Mouse (Mus musculus) MN1 (cell line): ENCODE data around the gene Tbx1.

Experiments
- DNase-seq: peaks from one replicate; pipeline ENCODE4 v3.0.0-alpha.2; 2016; ENCODE audit warnings: low spot score

Tbx1 gene

GRCm38 (mm10) chr16:18589804-18590790 is at the start of gene Tbx1:
TSS of gene Tbx1 (minus strand) at chr16:18590671.
- DNase-seq, result peak; percentile 45

DNA sequence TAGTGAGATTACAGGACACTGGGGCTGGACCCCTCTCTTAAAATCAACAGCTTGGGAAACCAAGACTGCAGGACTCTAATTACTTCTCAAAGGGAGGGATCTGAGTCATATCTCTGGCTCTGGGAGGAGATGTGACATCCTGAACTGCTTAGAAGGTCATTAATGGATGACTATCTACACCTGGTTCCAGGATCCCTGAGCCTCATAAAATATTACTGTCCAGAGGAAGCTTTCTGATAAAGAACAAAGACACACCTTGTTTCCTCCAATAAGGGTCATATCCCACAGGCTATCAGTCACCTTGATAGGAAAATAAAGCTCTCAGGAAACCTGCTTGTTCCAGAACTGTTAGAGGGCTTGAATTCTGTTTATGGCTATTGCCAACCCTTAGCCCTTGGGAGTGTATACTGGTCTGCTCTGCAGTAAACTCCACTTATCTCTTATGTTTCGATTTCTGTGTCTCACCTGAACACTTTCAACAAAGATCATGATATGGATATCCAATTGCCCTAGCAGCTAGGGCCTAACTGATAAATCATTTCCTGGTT is 49.0 kb upstream of the Tbx1 start:
- no peak for DNase-seq

- DNase-seq, result peak; percentile 37
These were observed 47.9 kb upstream of the Tbx1 start for GRCm38 (mm10) chr16:18638396-18638795.

DNA sequence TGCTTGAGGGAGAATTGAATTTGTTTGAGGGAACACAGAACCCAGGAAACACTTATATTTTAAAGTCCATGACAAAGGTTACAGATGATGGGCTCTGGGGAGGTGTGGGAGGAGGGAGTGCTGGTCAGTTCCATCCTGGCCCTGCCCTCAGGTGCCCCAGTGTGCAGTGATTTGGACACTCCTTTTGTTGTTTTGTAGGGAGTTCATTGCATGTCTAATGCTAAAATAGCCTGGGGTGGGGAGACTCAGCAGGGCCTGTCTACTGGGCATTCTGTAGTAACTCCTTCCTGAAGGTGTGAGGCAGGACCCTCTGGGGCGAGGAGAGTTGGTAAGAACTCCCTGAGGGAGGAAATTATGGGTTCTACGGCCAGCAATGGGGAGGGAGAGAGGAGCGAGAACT is 46.3 kb upstream of the Tbx1 start:
- no peak for DNase-seq

DNA sequence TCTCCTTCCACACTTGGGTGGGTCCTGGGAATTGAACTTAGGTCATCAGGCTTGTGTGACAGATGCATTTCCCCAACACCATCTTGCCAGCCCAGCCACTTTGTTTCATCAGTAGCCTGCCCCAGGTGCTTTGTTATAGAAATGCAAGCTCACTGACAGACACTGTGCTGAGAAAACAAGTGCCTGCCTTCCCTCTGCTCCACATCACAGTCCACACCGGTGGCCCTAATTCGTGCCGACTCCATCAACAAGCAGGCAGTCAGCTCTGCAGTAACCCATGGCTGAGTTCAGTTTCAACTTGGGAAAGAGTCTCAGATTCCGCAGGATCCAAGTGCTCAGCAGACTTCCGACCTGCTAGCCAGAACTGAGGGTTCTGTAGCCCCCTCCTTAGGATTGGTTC is 45.9 kb upstream of the Tbx1 start:
- DNase-seq, result no peak

DNA sequence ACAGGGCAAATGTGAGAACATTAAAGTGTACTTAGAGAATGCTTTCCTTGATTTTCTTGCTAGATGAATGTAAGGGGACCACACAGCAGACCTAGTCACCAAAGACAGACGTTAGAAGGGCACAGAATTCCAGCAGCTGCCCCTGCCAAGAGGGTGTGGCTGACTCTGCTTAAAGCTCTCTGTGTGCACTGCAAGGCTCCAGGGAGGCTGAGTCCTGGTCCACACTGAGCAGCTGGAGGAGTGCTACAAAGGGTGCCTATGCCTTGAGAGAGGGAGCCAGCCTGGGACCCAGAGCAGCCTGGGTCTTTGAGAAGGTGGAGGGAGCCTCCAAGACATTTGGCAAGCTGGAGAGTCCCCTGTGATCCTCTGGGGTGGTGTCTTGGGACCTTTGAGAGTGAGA is 42.9 kb upstream of the Tbx1 start:
- DNase-seq, result no peak

- DNase-seq, result no peak
These were observed 42.3 kb upstream of the Tbx1 start for GRCm38 (mm10) chr16:18632816-18633215.

GRCm38 (mm10) chr16:18632059-18632458 is 41.6 kb upstream of the Tbx1 start:
- no peak for DNase-seq

DNA sequence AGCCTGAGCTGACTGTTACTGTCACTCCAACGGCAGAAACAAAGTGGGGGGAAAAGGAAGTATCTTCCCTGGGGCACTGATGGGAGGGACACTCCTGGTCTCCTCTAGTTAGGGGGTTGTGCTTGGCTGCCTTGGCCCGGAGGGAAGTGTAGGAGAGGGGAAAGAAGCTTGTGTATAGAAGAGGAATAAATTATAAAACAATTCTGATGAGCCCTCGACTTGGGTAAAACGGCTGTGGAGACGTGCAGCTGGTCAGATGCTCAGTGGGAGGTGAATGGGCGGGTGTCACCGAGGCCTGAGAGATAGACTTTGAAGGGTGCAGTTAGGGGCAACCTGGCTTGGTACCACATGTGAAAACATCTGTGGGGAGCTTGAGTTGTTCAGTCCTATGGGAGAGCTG is 40.7 kb upstream of the Tbx1 start:
- no peak for DNase-seq

GRCm38 (mm10) chr16:18630291-18630690 is 39.8 kb upstream of the Tbx1 start:
- DNase-seq, result no peak

DNA sequence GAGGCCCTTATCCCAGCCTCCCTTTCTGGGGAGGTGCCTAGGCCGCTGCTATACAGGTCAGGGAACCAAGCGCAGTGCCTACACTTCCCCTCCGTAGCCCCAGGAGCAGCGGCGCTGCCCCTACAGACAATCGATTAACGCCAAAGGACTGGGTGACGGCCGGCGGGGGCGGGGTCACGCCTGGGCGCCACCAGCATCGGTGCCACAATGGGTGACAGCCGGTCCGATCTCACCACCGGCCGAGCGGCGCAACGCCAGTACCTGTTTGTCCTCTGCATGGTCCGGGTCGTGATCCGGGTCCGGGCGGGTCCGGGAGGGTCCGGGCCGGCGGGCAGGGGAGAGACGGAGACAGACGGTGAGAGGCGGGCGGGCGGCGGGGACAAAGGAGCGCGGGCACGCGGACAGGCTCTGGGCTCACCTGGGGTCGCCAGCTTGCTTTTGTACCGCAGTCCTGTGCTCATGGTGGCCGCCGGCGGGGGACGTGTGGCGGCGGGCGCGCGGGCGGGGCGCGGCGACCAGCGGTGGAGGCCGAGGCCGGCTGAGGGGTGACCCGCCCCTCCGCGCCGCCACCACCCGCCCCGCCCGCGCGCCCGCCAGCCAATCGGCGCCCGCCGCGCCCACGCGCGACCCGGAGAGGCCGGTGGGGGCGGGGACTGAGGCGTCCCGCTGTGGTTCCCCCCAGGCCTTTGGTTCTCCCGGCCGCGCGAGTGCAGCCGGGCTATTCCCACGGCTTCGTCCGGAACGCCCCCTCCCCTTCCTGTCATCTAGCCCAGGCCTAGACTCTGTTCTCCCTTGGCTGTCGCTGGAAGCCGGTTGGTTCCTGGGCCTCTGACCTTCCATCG is 39.1 kb upstream of the Tbx1 start, which contains the start of gene Sept5:
TSS of gene Sept5 (minus strand) at position 565 of the 842 bp plus-strand sequence.
- DNase-seq, result peak; percentile 78

- DNase-seq, result no peak
These were observed 38.5 kb upstream of the Tbx1 start for GRCm38 (mm10) chr16:18628948-18629340.

GRCm38 (mm10) chr16:18628206-18628947 is 37.9 kb upstream of the Tbx1 start:
- peak; percentile 63 for DNase-seq

- DNase-seq, result no peak
These were observed 36.7 kb upstream of the Tbx1 start for GRCm38 (mm10) chr16:18627163-18627562.

DNA sequence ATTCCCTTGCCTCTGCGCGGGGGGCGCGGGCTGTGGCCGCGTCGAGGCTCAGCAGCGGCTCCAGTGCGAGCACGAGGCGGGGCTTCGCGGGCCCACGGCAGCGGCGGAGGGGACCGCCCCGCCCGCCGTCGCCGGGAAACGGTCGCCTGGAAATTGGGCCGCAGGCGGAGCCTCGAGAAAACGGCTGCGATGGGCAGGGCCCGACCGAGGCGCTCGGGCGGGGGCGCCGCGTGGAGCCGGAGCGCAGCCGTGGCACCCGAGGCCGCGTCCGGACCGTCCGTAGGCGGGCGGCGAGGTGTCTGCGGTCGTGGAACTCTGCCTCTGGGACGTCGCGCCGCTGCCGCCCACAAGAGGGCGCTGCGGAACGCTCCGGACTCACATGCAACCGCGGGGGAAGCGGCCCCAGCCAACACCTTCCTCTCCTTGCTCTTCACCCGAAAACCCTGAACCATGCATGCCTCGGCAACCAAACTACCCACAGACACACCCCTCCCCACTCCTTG is 36.0 kb upstream of the Tbx1 start, which contains the start of gene Gm49601:
TSS of gene Gm49601 (minus strand) at position 52 of the 503 bp plus-strand sequence.
- DNase-seq, result peak; percentile 61

GRCm38 (mm10) chr16:18625791-18626311 is 35.4 kb upstream of the Tbx1 start:
- DNase-seq, result no peak

DNA sequence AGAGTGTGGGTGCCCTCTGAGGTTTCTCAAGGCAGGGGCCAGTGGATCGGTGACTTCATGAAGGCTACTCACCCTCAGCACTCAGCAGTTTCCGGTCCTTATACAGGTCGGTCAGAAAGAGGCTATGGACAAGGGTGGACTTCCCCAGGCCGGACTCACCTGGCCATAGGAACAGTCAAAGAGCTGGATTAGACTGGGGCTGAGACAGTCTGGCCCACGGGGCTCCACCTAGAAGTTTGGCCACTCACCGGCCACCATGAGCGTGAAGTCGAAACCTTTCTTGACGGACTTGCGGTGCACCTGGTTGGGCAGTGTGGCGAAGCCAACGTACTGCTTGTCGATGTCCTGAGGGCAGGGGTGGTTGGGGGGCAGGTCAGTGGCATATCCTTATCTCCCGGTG is 34.6 kb upstream of the Tbx1 start:
- no peak for DNase-seq

- no peak for DNase-seq
These were observed 34.2 kb upstream of the Tbx1 start for GRCm38 (mm10) chr16:18624641-18625040.

DNA sequence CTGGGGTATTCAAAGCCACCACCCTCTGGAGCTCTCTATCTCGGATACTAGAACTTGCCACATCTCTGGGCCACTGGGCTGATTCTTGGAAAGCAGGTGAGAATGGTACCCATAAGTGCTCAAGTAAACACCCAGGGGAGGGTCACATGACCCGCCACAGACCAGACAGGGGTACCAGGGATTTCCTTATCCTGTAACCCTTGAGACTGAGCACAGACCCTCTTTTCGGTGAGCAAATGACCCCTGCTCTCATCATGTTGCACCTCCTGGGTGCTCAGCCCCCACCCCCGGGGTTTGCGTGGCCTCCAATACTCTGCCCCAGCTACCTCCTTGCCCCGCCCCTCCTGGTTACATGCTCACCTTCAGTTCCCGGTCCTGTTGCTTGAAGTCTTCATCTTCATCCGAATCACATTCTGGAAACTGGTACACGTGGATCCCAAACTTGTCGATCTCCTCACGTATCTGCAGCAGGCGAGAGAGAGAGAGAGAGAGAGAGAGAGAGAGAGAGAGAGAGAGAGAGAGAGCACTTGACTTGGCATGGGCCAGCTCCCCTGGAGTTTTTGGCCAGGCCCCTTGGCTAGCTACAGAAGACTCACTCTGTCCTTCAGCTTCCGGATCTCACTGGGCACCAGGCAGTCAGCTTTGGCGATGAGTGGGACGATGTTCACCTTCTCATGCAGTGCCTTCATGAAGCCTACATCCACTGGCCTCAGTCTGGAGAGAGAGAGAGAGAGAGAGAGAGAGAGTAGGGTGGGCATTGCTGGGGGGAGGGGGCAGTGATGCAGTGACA is 33.5 kb upstream of the Tbx1 start:
- DNase-seq, result no peak
